Mouse (Mus musculus) adrenal gland, postnatal 4 days (tissue): ENCODE data around the gene Slc25a28. TPM values are rescaled to one million over a fixed set of nuclear protein-coding genes. Genes with fewer than 3 reads are reported as not detected.

Experiments used
- DNase-seq, 2 experiments: peaks; one replicate each; pipeline ENCODE4 v3.0.0; 2021 to 2022; ENCODE audit warnings: low spot score in 2 of 2, mixed read lengths in 2 of 2
- total RNA-seq, 2 experiments: library from RNA; stranded (reverse); gene quantifications; 2 replicates each; pipeline ENCODE4 v1.2.3; 2021

Slc25a28 gene
- total RNA-seq, 2 experiments from 2014 or later, result 82.6 to 93.9 TPM

DNA sequence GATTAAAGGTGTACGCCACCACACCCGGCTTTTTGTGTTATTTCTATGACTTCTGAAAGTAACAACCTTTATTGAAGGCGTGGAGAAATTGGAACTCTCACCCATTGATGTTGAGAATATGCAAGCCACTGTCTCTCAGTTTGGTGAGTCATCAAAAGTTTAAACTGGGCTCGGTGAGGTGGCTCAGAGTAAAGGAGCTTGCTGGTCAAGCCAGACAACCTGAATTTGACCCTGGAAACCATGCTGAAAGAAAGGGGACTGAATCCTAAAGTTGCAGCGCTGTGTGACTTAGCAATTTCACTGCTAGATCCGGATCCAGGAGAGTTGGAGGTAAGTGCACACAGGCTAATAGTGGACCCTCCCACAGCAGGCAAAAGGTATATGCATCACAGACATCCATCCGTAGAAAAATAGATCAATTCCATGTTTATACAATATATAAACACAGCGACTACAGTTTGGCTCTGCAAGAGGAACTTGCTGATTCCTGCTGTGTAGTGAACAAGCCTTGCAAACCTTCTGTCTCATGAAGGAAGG is 3.9 kb upstream of the Slc25a28 start:
- DNase-seq, result no peak

- DNase-seq, result no peak
Observed at GRCm38 (mm10) chr19:43675525-43676400, 1.1 kb upstream of the Slc25a28 start.

- DNase-seq, result no peak
Observed at GRCm38 (mm10) chr19:43674316-43674689, 378 bp downstream of the Slc25a28 start.

DNA sequence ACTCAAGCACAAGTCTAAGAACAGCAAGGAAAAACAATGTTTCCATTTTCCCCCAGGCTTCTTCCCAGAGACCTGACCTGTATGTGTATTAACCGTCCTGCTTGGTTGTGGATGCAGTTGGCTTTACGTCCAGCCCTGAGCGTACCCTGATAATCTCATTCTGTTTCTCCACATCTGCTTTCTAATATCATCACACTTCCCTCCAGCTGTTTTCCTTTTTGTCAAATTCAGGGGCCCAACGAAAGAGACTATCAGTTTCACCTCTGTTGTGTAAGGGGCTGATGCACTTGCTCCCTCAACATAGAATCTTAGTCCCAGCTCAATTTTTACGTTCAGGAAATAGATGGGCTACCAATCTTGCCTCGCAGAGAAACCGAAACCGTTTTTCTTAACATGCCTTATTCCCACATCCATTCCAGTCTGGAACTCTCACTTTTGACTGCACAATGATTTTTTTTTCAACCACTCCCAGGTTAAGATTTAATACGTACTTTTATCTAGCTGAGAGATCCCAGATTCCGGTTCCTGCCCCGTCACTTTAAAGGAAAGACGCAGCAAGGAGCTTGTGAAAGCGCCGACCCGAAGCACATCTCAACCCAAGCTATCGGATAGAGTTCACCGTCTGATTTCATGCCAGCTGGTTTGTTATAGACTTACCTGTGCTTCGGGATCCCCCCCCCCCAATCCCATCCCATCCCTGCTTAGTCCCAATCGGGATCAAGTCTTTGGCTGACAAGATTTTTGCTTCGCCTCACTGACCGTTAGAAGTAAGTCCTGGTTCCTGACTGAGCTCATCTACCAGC is 967 bp downstream of the Slc25a28 start:
- DNase-seq, result no peak

- DNase-seq, result no peak
Observed at GRCm38 (mm10) chr19:43671054-43671453, 3.6 kb downstream of the Slc25a28 start.

DNA sequence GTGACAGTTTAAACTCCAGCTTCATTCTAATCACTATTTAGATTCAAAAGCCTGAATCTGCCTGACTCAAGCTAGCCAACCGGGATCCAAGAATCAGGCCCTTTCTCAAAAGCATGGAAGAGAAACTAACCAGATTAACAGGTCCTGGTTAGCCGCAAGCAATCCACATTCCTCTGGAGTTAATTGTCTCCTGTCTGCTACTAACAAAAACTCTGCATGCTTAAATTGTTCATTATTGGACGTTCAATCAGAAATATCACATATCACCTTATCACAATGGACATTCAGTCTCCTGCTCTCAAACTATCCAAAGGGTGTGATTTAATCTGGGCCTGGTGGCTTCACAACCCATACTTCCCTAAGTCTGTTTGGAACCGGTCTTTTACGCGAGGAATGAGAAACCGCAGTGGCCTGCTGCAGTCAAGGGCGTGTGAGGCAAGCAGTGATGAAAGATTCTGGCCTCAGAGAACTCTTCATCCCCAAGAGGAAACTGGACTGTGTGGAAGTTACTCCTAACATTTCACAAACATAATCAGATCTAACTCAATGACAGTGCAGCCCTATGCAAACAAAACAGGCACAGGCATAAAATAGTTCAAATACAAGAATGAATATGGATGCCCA is 5.4 kb downstream of the Slc25a28 start:
- DNase-seq, result no peak

- no peak for DNase-seq
Observed at GRCm38 (mm10) chr19:43667430-43667809, 7.3 kb downstream of the Slc25a28 start.

- no peak for DNase-seq
Observed at GRCm38 (mm10) chr19:43666661-43667429, 7.8 kb downstream of the Slc25a28 start.

GRCm38 (mm10) chr19:43665441-43666048 is 9.1 kb downstream of the Slc25a28 start:
- no peak for DNase-seq

DNA sequence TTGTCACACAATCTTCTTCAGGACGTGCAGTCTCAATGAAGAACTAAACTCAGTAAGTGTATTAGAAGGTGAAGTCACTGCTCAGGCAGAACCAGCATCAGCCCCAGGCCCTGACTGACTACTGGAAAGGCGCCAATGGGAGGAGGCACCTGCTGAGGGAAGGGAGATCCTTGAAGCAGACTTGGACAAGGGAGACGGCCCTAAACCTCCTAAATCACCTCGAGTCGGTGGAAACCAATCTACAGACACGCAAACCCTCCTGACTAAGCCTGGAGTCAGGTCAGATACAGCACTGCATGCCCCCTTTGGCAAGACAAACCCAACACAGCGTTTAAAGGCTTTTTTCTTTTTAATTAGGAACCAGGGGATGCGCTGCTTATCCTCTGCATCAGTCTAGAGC is 11.2 kb downstream of the Slc25a28 start:
- DNase-seq, result no peak

GRCm38 (mm10) chr19:43662176-43662967 is 12.3 kb downstream of the Slc25a28 start:
- no peak for DNase-seq

GRCm38 (mm10) chr19:43660774-43661173 is 13.9 kb downstream of the Slc25a28 start:
- no peak for DNase-seq

GRCm38 (mm10) chr19:43659632-43660031 is 15.0 kb downstream of the Slc25a28 start:
- DNase-seq, result no peak

- peak in 1 of 2 experiments; percentile 52 for DNase-seq
Observed at GRCm38 (mm10) chr19:43655735-43656492, 18.8 kb downstream of the Slc25a28 start.

DNA sequence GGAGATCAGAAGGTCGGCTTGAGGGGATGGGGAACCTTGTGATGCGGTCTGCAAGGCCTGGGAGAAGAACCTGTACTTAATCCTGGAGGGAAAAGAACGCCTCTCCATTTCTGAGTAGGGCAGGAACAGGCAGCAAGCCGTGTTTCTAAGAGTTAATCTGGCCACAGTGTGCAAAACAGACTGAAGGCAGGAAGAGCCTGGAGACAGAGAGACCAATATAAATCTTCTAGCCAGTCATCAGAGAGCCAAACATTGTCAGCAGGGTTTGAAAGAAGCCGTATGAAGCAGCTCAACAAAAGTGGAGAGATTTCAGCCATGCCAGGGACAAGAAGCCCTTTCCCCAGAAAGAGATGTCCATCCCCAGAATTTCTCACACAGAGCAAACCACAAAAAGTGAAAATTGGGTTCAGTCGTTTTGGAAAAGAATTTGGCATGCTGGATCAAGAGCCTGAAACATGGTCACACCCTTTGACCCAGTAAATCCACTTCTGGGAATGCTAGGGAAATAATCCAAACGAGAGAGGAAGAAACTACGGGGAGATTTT is 23.4 kb downstream of the Slc25a28 start:
- no peak for DNase-seq

DNA sequence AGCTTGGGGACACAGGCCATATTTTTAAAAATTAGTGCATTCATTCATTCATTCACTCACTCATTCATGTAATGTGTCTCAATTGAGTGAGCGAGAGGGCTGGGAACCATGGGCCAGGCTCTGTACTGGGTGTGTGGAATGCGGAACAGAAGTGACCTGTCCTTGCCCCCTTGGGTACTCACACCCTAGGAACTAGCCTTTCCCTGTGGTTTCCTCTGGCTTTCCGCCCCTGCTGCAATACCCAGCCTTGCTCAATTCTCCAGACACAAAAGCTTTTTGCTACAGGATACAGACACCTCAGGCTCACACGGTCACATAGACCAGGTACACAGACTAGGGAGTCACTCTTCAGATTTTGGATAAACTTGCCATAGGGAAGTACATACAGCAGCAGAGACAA is 26.3 kb downstream of the Slc25a28 start:
- DNase-seq, result no peak

- no peak for DNase-seq
Observed at GRCm38 (mm10) chr19:43647261-43647660, 27.4 kb downstream of the Slc25a28 start.

GRCm38 (mm10) chr19:43646852-43647251 is 27.8 kb downstream of the Slc25a28 start:
- DNase-seq, result no peak
